Mouse (Mus musculus) thymus, adult 2 months (tissue): ENCODE results near the gene Ebf3.

ENCODE experiments used
- CTCF ChIP-seq: fragments of 200-500 bp; IDR thresholded peaks from 2 replicates; pipeline ENCODE4 v1.5.1; 2012; ENCODE audit warnings: mild to moderate bottlenecking, control low read depth, low read length, moderate library complexity, borderline replicate concordance; ENCODE audit not compliant: control insufficient read depth, poor library complexity, insufficient read depth; ENCODE audit errors: extremely low read depth
- POLR2A ChIP-seq: fragments of 200-500 bp; IDR thresholded peaks from 2 replicates; pipeline ENCODE4 v1.6.1; 2012; ENCODE audit warnings: mild to moderate bottlenecking, low read length, control low read depth, moderate library complexity; ENCODE audit not compliant: control insufficient read depth, poor library complexity, insufficient read depth; ENCODE audit errors: extremely low read depth

DNA sequence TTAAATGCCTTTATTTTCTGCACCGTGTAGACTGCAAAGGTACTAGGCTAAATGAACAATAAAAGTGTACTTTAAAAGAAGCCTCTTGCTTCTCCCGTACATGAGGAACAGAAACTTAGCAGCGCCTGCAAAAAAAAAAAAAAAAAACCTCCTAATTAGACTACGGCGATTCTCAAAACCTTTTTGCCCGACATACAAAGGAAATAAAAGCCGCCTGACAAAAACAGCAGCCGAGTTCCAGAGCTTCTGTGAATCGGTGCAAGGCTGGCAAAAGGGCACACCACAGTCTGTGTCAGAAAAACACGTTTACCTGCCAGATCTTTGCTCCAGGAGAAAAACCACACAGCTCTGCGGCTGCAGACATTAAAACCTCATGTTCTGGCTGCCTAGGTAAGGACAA is 3.4 kb downstream of the Ebf3 start:
- no peak for TF ChIP-seq POLR2A
- no peak for TF ChIP-seq CTCF
